Mouse (Mus musculus): ENCODE data around the gene Ppil2. TPM values are rescaled to one million over a fixed set of nuclear protein-coding genes. Genes with fewer than 3 reads are reported as not detected.

Gene Ppil2
- polyA plus RNA-seq (2017; shearing (Covaris generic)): 247 TPM

GRCm38 (mm10) chr16:17110771-17111743 is at the start of gene Ppil2:
Gene Ppil2, minus strand, starts transcription at chr16:17111257.

GRCm38 (mm10) chr16:17146772-17147235 is 35.7 kb upstream of the Ppil2 start, which contains the start of gene Ccdc116:
Gene Ccdc116, minus strand, starts transcription at chr16:17147229.

GRCm38 (mm10) chr16:17144339-17144738 is 33.3 kb upstream of the Ppil2 start, which contains the start of gene Ydjc:
Gene Ydjc, plus strand, starts transcription at chr16:17144621.

GRCm38 (mm10) chr16:17132089-17132905 is 21.2 kb upstream of the Ppil2 start, which contains the start of gene Sdf2l1:
Gene Sdf2l1, minus strand, starts transcription at chr16:17132383.

GRCm38 (mm10) chr16:17124871-17125520 is 13.9 kb upstream of the Ppil2 start, which contains the start of gene 2610318N02Rik:
Gene 2610318N02Rik, minus strand, starts transcription at chr16:17125167.

GRCm38 (mm10) chr16:17069511-17070443 is 41.3 kb downstream of the Ppil2 start, which contains the start of gene Ypel1:
Gene Ypel1, plus strand, starts transcription at chr16:17069696.

Other genes starting within 250 kb of the Ppil2 start
- gene Igll1, start 247.3 kb downstream of the Ppil2 start, polyA plus RNA-seq (2017; shearing (Covaris generic)): 0.08 TPM
- gene Top3b, start 240.5 kb downstream of the Ppil2 start, polyA plus RNA-seq (2017; shearing (Covaris generic)): 101 TPM
- gene Vpreb1, start 240.4 kb downstream of the Ppil2 start, polyA plus RNA-seq (2017; shearing (Covaris generic)): 1.8 TPM
- 22.9 TPM for gene Ppm1f, start 214.8 kb downstream of the Ppil2 start, polyA plus RNA-seq (2017; shearing (Covaris generic))
- 194 TPM for gene Mapk1, start 127.9 kb downstream of the Ppil2 start, polyA plus RNA-seq (2017; shearing (Covaris generic))
- 3.6 TPM for gene Ypel1, start 41.6 kb downstream of the Ppil2 start, polyA plus RNA-seq (2017; shearing (Covaris generic))
- gene 2610318N02Rik, start 13.9 kb upstream of the Ppil2 start, polyA plus RNA-seq (2017; shearing (Covaris generic)): 3.0 TPM
- 34.7 TPM for gene Sdf2l1, start 21.1 kb upstream of the Ppil2 start, polyA plus RNA-seq (2017; shearing (Covaris generic))
- 19.4 TPM for gene Ydjc, start 33.4 kb upstream of the Ppil2 start, polyA plus RNA-seq (2017; shearing (Covaris generic))
- 2.0 TPM for gene Ccdc116, start 36.0 kb upstream of the Ppil2 start, polyA plus RNA-seq (2017; shearing (Covaris generic))
- 289 TPM for gene Ube2l3, start 91.4 kb upstream of the Ppil2 start, polyA plus RNA-seq (2017; shearing (Covaris generic))
- gene Rimbp3, start 97.3 kb upstream of the Ppil2 start, polyA plus RNA-seq (2017; shearing (Covaris generic)): not detected
- gene Hic2, start 122.3 kb upstream of the Ppil2 start, polyA plus RNA-seq (2017; shearing (Covaris generic)): 2.4 TPM
- 145 TPM for gene Tmem191c, start 164.8 kb upstream of the Ppil2 start, polyA plus RNA-seq (2017; shearing (Covaris generic))
- 0.29 TPM for gene Serpind1, start 220.1 kb upstream of the Ppil2 start, polyA plus RNA-seq (2017; shearing (Covaris generic))